Mouse (Mus musculus): ENCODE results near the gene Dapk2. TPM values are rescaled to one million over a fixed set of nuclear protein-coding genes. Genes with fewer than 3 reads are reported as not detected.
A peak's percentile ranks its signal among the peaks of the same experiment; 100 is the strongest.

Dapk2 gene
- 14.7 and 16.9 TPM in 2 replicates for polyA plus RNA-seq (2015; fragmentation: Nextera tagmentation; extraction: Ambion mirVana)

- no peaks in the 10 kb centered on the region for H3K36me3 ChIP-seq (ENCODE audit: control insufficient read depth, insufficient read depth)
- peak within 1 kb of the TSS; percentile 81 for H3K4me2 ChIP-seq (replicated peaks; ENCODE audit: low read depth)
- peak; percentile 81 for TF ChIP-seq CTCF (IDR thresholded peaks at IDR 0.05; ENCODE audit: low read depth)
- H3K9me3 ChIP-seq (ENCODE audit: control insufficient read depth), result no peaks in the 10 kb centered on the region
- peak within 1 kb of the TSS; percentile 47 for H3K4me3 ChIP-seq (ENCODE audit: low read depth, low read length)
- peak within 1 kb of the TSS; percentile 48; the same call in 1 of the 2 replicates for H3K9ac ChIP-seq (ENCODE audit: low read depth, low read length)
- H3K27ac ChIP-seq (ENCODE audit: low read depth, low read length), result peak within 1 kb of the TSS; percentile 54; the same call in 1 of the 2 replicates
- no peaks in the 10 kb centered on the region for H3K4me1 ChIP-seq (replicated peaks; ENCODE audit: control insufficient read depth, insufficient read depth, low read length)
- under 1% methylated on average over 57 of the region's 58 CpGs for WGBS
- peak; percentile 80 for ATAC-seq
- no peaks in the 10 kb centered on the region for H3K27me3 ChIP-seq (replicated peaks; ENCODE audit: control insufficient read depth, insufficient read depth, low read length)
Observed at GRCm38 (mm10) chr9:66157958-66158830, at the start of gene Dapk2. Dapk2 (plus strand) TSS chr9:66158223.

DNA sequence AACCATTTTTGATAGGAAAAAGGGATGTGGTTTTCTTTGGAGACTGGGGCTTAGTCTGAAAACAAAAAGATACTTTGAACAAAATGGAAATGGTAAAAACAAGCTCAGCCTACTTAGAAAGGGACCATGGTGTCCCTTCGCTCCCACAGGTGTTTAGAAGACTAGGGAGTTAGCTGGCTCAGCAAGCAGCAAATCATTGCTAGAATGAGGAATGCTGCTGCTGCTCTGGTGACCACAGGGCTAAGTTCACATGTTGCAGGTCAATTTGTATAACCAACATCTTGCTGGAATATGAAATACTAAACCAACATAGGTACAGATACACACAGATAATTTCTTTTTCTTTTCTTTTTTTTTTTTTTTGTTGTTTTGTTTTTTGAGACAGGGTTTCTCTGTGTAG lies 48.4 kb upstream of the Dapk2 start:
- Histone ChIP-seq H3K9ac (ENCODE audit: low read depth, low read length) (no peak overlapping the region), H3K27me3 (replicated peaks; ENCODE audit: control insufficient read depth, insufficient read depth, low read length) (no peaks in the 10 kb centered on the region), H3K4me1 (replicated peaks; ENCODE audit: control insufficient read depth, insufficient read depth, low read length) (no peaks in the 10 kb centered on the region), H3K4me3 (ENCODE audit: low read depth, low read length) (no peak overlapping the region), H3K36me3 (ENCODE audit: control insufficient read depth, insufficient read depth) (peaks cover 55% of the 10 kb centered on the region), H3K27ac (ENCODE audit: low read depth, low read length) (peak overlapping the region; percentile 70), H3K4me2 (replicated peaks; ENCODE audit: low read depth) (no peak overlapping the region), H3K9me3 (ENCODE audit: control insufficient read depth) (no peaks in the 10 kb centered on the region)
- no peak for ATAC-seq
- no peak for TF ChIP-seq CTCF (IDR thresholded peaks at IDR 0.05; ENCODE audit: low read depth)
- 77% methylated on average over 1 of the region's 1 CpGs for WGBS

DNA sequence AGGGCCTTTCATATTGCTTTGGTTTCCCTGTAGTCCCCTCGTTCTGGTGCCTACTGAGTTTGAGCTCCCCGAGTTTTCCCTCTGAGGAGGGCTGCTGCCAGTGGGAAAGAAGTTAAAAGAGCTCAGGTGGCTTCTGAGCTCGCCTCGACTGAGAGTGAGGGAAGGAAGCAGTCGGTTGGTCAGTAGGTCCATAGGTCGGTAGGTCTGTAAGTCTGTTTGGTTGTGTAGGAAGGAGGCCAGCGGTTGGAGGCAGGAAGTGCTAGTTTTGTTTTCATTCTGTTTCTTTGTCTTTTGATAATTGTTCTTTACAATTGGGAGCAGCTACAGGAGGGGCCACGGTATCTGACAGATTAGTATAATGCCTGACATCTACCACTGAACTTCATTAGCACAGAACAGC lies 47.9 kb upstream of the Dapk2 start:
- H3K36me3 ChIP-seq (ENCODE audit: control insufficient read depth, insufficient read depth), result peaks cover 54% of the 10 kb centered on the region
- no peak overlapping the region for H3K4me3 ChIP-seq (ENCODE audit: low read depth, low read length)
- ATAC-seq, result peak; percentile 56; the same call in 1 of the 2 replicates
- H3K27me3 ChIP-seq (replicated peaks; ENCODE audit: control insufficient read depth, insufficient read depth, low read length), result no peaks in the 10 kb centered on the region
- 48% methylated on average over 8 of the region's 8 CpGs for WGBS
- H3K9ac ChIP-seq (ENCODE audit: low read depth, low read length), result no peak overlapping the region
- no peaks in the 10 kb centered on the region for H3K9me3 ChIP-seq (ENCODE audit: control insufficient read depth)
- H3K4me1 ChIP-seq (replicated peaks; ENCODE audit: control insufficient read depth, insufficient read depth, low read length), result no peaks in the 10 kb centered on the region
- peak overlapping the region; percentile 70 for H3K27ac ChIP-seq (ENCODE audit: low read depth, low read length)
- H3K4me2 ChIP-seq (replicated peaks; ENCODE audit: low read depth), result no peak overlapping the region
- TF ChIP-seq CTCF (IDR thresholded peaks at IDR 0.05; ENCODE audit: low read depth), result no peak

DNA sequence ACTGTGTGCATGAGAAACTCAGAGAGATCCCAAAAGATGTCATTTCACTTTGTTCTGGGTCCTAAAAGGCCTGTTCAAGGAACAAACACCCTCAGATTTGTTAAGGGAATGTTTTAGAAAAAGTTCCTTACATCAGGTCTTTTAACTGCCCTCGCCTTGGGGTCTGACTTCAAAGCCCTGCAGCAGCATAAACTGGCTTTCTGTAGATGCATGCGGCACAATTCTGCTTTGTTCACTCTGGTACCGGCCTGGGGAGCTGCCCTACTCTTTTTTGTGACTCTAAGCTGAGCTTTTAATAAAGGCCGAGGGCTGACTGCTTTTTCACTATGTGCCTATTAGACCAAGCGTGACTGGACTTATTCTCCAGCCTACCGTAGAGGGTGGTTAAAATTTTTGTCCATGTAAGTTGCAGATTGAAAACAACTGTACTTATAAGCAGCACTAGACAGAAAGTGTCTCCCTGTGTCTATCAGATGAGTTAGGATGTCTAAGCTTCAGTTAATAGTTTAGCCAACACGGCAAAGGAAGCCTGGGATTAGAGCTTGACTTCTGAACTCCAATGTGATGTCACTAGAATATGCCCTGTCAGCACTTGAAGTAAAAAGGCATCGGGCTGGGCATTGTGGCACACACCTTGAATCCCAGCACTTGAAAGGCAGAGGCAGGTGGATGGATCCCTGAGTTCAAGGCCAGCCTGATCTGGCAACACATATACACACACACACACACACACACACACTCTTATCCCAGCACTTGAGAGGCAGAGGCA lies 47.2 kb upstream of the Dapk2 start:
- Histone ChIP-seq H3K9ac (ENCODE audit: low read depth, low read length) (no peak overlapping the region), H3K9me3 (ENCODE audit: control insufficient read depth) (no peaks in the 10 kb centered on the region), H3K4me1 (replicated peaks; ENCODE audit: control insufficient read depth, insufficient read depth, low read length) (no peaks in the 10 kb centered on the region), H3K36me3 (ENCODE audit: control insufficient read depth, insufficient read depth) (peaks cover 52% of the 10 kb centered on the region), H3K27me3 (replicated peaks; ENCODE audit: control insufficient read depth, insufficient read depth, low read length) (no peaks in the 10 kb centered on the region), H3K4me3 (ENCODE audit: low read depth, low read length) (no peak overlapping the region), H3K4me2 (replicated peaks; ENCODE audit: low read depth) (no peak overlapping the region), H3K27ac (ENCODE audit: low read depth, low read length) (peak overlapping the region; percentile 70)
- no peak for ATAC-seq
- TF ChIP-seq CTCF (IDR thresholded peaks at IDR 0.05; ENCODE audit: low read depth), result no peak
- WGBS, result 81% methylated on average over 8 of the region's 8 CpGs

DNA sequence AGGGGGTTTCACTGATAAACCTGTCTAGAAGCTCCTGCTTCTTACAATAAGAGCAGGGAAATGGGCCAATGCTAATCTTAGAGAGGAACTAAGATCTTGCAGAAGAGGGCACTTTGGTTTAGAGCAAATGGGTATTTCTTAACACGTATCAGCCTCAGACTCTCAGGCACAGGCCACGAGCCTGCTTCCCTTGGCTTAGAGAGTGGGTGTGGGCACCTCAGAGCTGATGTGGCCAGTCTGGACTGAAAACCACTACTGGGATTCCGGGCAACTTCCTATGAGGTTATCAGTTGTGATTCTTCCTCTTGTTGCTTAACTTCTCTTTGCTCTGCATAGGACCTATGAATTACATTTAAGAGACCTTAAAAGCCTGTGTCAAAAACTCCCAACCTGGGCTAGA lies 43.7 kb upstream of the Dapk2 start:
- 90% methylated on average over 3 of the region's 3 CpGs for WGBS
- Histone ChIP-seq H3K4me3 (ENCODE audit: low read depth, low read length) (no peak overlapping the region), H3K9ac (ENCODE audit: low read depth, low read length) (no peak overlapping the region), H3K4me1 (replicated peaks; ENCODE audit: control insufficient read depth, insufficient read depth, low read length) (peaks cover 10% of the 10 kb centered on the region; the same call in 1 of the 2 replicates), H3K36me3 (ENCODE audit: control insufficient read depth, insufficient read depth) (peaks cover 21% of the 10 kb centered on the region), H3K27ac (ENCODE audit: low read depth, low read length) (no peak overlapping the region), H3K27me3 (replicated peaks; ENCODE audit: control insufficient read depth, insufficient read depth, low read length) (no peaks in the 10 kb centered on the region), H3K9me3 (ENCODE audit: control insufficient read depth) (no peaks in the 10 kb centered on the region), H3K4me2 (replicated peaks; ENCODE audit: low read depth) (no peak overlapping the region)
- TF ChIP-seq CTCF (IDR thresholded peaks at IDR 0.05; ENCODE audit: low read depth), result no peak
- ATAC-seq, result no peak

- Histone ChIP-seq H3K36me3 (ENCODE audit: control insufficient read depth, insufficient read depth) (peaks cover 17% of the 10 kb centered on the region), H3K4me3 (ENCODE audit: low read depth, low read length) (no peak overlapping the region), H3K4me1 (replicated peaks; ENCODE audit: control insufficient read depth, insufficient read depth, low read length) (peaks cover 10% of the 10 kb centered on the region; the same call in 1 of the 2 replicates), H3K9me3 (ENCODE audit: control insufficient read depth) (no peaks in the 10 kb centered on the region), H3K9ac (ENCODE audit: low read depth, low read length) (no peak overlapping the region), H3K4me2 (replicated peaks; ENCODE audit: low read depth) (no peak overlapping the region), H3K27me3 (replicated peaks; ENCODE audit: control insufficient read depth, insufficient read depth, low read length) (no peaks in the 10 kb centered on the region), H3K27ac (ENCODE audit: low read depth, low read length) (peak overlapping the region; percentile 22)
- WGBS, result 52% methylated on average over 8 of the region's 8 CpGs
- no peak for ATAC-seq
- TF ChIP-seq CTCF (IDR thresholded peaks at IDR 0.05; ENCODE audit: low read depth), result no peak
Observed at GRCm38 (mm10) chr9:66116890-66117289, 41.1 kb upstream of the Dapk2 start.

All from intestine, postnatal 0 days (tissue).